Mouse (Mus musculus) spleen, postnatal 36 days (tissue): ENCODE data around the gene Fgf18.

Source experiments
- DNase-seq, 2 experiments: peaks; one replicate each; pipeline ENCODE4 v3.0.0; 2022; ENCODE audit warnings: low spot score in 2 of 2, mixed read lengths in 1 of 2

The Fgf18 gene

DNA sequence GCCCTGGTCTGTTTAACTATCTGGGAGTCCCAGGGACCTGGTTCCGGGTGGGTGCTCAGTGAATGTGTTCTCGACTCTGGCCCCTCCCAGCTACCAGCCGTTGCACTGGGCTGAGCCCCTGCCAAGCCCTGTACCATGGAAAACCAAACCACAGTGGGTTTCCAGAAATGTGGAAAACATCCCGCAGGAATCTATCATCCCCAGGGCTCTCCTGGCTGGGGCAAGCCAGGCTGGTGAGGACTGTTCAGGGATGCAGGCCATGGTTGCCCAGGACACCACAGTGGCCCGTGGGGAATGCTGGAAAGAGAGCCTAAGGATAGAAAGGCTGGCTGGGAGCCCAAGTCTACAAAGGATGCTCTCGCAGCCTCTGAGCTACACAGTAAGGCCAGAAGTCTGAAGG, 76.7 kb downstream of the Fgf18 start:
- DNase-seq, result no peak
